Mouse (Mus musculus) embryonic facial prominence, embryonic 11.5 days (tissue): ENCODE data around the gene Timm44. TPM values are rescaled to one million over a fixed set of nuclear protein-coding genes. Genes with fewer than 3 reads are reported as not detected.

Experiments used
- ATAC-seq: fragments of 200-750 bp; cut with Nextera tagmentation; replicated peaks from 2 replicates; pipeline ENCODE4 v1.8.0; 2017; ENCODE audit warnings: low read depth; ENCODE audit not compliant: insufficient number of reproducible peaks, low FRiP score, low TSS enrichment
- DNase-seq: peaks from one replicate; pipeline ENCODE4 v3.0.0-alpha.2; 2015; ENCODE audit warnings: low spot score
- H3K27ac ChIP-seq: fragments of 300-500 bp; sonication (generic); replicated peaks from 2 replicates; pipeline ENCODE4 v1.5.1; 2014; ENCODE audit warnings: mild to moderate bottlenecking, low read depth, low read length, control low read depth
- H3K27me3 ChIP-seq: fragments of 300-500 bp; sonication (generic); 2 replicates; pipeline ENCODE4 v1.6.1; 2014; ENCODE audit warnings: mild to moderate bottlenecking, low read length, moderate library complexity, mixed read lengths; ENCODE audit not compliant: control insufficient read depth, insufficient read depth
- H3K36me3 ChIP-seq: fragments of 300-500 bp; sonication (generic); replicated peaks from 2 replicates; pipeline ENCODE4 v1.6.1; 2014; ENCODE audit warnings: low read depth, mild to moderate bottlenecking, low read length, moderate library complexity, mixed read lengths; ENCODE audit not compliant: control insufficient read depth, insufficient read depth
- H3K4me1 ChIP-seq: fragments of 300-500 bp; sonication (generic); 2 replicates; pipeline ENCODE4 v1.6.1; 2014; ENCODE audit warnings: low read length, mixed read lengths; ENCODE audit not compliant: control insufficient read depth, insufficient read depth
- H3K4me2 ChIP-seq: fragments of 300-500 bp; sonication (generic); 2 replicates; pipeline ENCODE4 v1.6.1; 2014; ENCODE audit warnings: low read depth, mild to moderate bottlenecking, control low read depth, low read length, moderate library complexity
- H3K4me3 ChIP-seq: fragments of 300-500 bp; sonication (generic); 2 replicates; pipeline ENCODE4 v1.5.1; 2014; ENCODE audit warnings: low read depth, low read length, control low read depth
- H3K9ac ChIP-seq: fragments of 300-500 bp; sonication (generic); replicated peaks from 2 replicates; pipeline ENCODE4 v1.6.1; 2014; ENCODE audit warnings: mild to moderate bottlenecking, control low read depth, low read length
- H3K9me3 ChIP-seq: fragments of 300-500 bp; sonication (generic); replicated peaks from 2 replicates; pipeline ENCODE4 v1.6.1; 2016; ENCODE audit warnings: mild to moderate bottlenecking, low read length, inconsistent platforms, mixed read lengths; ENCODE audit not compliant: control insufficient read depth
- WGBS: fragments of 180-500 bp; shearing (Covaris S2); extraction: QIAGEN DNeasy Blood & Tissue Kit; methylation state at CpG from one replicate; pipeline ENCODE4 v1.1.7; 2014; 5-methylcytosine and 5-hydroxymethylcytosine counted together
- polyA plus RNA-seq: library from polyadenylated mRNA; unstranded; fragments of >200 nt; fragmentation: Nextera tagmentation; extraction: Ambion mirVana; gene quantifications from 2 replicates; pipeline ENCODE4 v1.2.1, GENCODE M21; 2014

The Timm44 gene
- 70.2 and 74.3 TPM in 2 replicates for polyA plus RNA-seq

DNA sequence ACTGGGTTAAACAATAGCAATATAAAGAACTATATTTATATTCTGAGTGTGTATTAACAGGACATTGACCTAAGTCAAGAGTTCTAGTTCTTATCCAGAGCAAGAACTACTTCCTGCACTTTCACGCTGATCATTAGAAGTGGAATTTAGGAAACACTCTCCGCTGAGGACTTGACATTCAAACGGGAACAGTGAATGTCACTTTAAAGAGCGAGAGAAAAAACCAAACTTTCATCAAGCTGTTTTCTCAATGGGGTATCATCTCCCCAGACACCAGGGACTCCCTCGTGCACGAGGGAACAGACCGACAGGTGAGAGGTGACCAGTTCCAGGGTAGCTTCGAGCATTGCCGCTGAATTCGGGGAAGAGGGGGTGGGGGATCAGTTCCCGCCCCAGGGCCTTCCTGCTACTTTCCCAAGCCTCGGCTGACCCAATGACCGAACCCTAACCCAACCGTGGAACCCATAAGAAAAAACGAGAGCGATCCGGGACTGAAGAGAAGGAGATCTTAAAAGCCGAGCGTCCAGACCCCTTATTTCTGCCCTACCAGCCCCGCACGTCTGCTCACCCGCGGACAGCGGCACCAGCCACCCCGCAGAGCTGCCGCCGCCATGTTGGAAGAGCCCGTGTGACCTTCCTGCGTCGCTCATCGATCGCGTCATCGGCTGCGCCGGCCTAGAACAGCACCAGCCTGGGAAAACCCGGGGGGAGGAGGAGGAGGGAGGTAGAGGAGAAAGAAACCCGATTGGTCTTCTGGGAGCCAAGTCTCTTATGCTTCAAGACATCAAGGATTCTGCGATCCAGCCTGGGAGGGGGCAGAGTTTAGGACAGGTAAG, at the start of gene Timm44:
Gene Timm44, minus strand, starts transcription at position 639 of the 836 bp plus-strand sequence.
- Histone ChIP-seq H3K27me3 (no peaks in the 10 kb centered on the region), H3K27ac (no peak within 1 kb of the TSS), H3K4me2 (peak within 1 kb of the TSS; percentile 56), H3K9me3 (no peaks in the 10 kb centered on the region), H3K36me3 (no peaks in the 10 kb centered on the region), H3K4me3 (peak within 1 kb of the TSS; percentile 60), H3K9ac (peak within 1 kb of the TSS; percentile 75), H3K4me1 (no peaks in the 10 kb centered on the region)
- ATAC-seq (peak; percentile 92), DNase-seq (peak; percentile 98)
- under 1% methylated on average over 39 of the region's 39 CpGs for WGBS

GRCm38 (mm10) chr8:4324983-4325750, 49.5 kb upstream of the Timm44 start, which contains the start of the genes Ccl25 and Elavl1:
Gene Ccl25, plus strand, starts transcription at chr8:4325210.
Gene Elavl1, minus strand, starts transcription at chr8:4325413.
- under 1% methylated on average over 75 of the region's 78 CpGs for WGBS
- Histone ChIP-seq H3K4me1 (no peaks in the 10 kb centered on the region), H3K9me3 (no peaks in the 10 kb centered on the region), H3K27ac (peak within 1 kb of the TSS; percentile 77), H3K36me3 (peaks cover 2% of the 10 kb centered on the region; the same call in 1 of the 2 replicates), H3K9ac (peak within 1 kb of the TSS; percentile 95), H3K4me2 (peak within 1 kb of the TSS; percentile 52), H3K27me3 (no peaks in the 10 kb centered on the region), H3K4me3 (peak within 1 kb of the TSS; percentile 94)
- peak; percentile 96 for ATAC-seq
- peak; percentile 96 for DNase-seq

GRCm38 (mm10) chr8:4324525-4324924, 48.8 kb upstream of the Timm44 start:
- H3K9me3 ChIP-seq = no peaks in the 10 kb centered on the region
- H3K4me1 ChIP-seq = no peaks in the 10 kb centered on the region
- peak overlapping the region; percentile 77 for H3K27ac ChIP-seq
- peak overlapping the region; percentile 46 for H3K4me2 ChIP-seq
- no peaks in the 10 kb centered on the region for H3K27me3 ChIP-seq
- peaks cover 2% of the 10 kb centered on the region; the same call in 1 of the 2 replicates for H3K36me3 ChIP-seq
- DNase-seq = no peak
- ATAC-seq = peak; percentile 70
- WGBS = under 1% methylated on average over 38 of the region's 42 CpGs
- peak overlapping the region; percentile 94 for H3K4me3 ChIP-seq
- H3K9ac ChIP-seq = peak overlapping the region; percentile 95

- WGBS = 7% methylated on average over 6 of the region's 6 CpGs
- Histone ChIP-seq H3K27me3 (no peaks in the 10 kb centered on the region), H3K9ac (peak overlapping the region; percentile 95), H3K4me2 (peak overlapping the region; percentile 46), H3K36me3 (peaks cover 2% of the 10 kb centered on the region), H3K9me3 (no peaks in the 10 kb centered on the region), H3K27ac (no peak overlapping the region), H3K4me1 (no peaks in the 10 kb centered on the region), H3K4me3 (peak overlapping the region; percentile 94)
- ATAC-seq (no peak), DNase-seq (no peak)
These were observed 48.2 kb upstream of the Timm44 start for GRCm38 (mm10) chr8:4323917-4324316.

- Histone ChIP-seq H3K27me3 (no peaks in the 10 kb centered on the region), H3K9me3 (no peaks in the 10 kb centered on the region), H3K4me3 (no peak overlapping the region), H3K36me3 (no peaks in the 10 kb centered on the region; the same call in 1 of the 2 replicates), H3K9ac (no peak overlapping the region), H3K4me2 (no peak overlapping the region), H3K4me1 (no peaks in the 10 kb centered on the region), H3K27ac (no peak overlapping the region)
- DNase-seq (peak; percentile 91), ATAC-seq (no peak)
- 33% methylated on average over 2 of the region's 2 CpGs for WGBS
These were observed 46.8 kb upstream of the Timm44 start for GRCm38 (mm10) chr8:4322470-4322869.

- Histone ChIP-seq H3K27me3 (no peaks in the 10 kb centered on the region), H3K27ac (no peak overlapping the region), H3K9ac (no peak overlapping the region), H3K4me3 (no peak overlapping the region), H3K9me3 (no peaks in the 10 kb centered on the region), H3K4me2 (no peak overlapping the region), H3K4me1 (no peaks in the 10 kb centered on the region), H3K36me3 (no peaks in the 10 kb centered on the region; the same call in 1 of the 2 replicates)
- ATAC-seq (no peak), DNase-seq (no peak)
- WGBS = 83% methylated on average over 2 of the region's 2 CpGs
These were observed 45.3 kb upstream of the Timm44 start for GRCm38 (mm10) chr8:4321031-4321430.

DNA sequence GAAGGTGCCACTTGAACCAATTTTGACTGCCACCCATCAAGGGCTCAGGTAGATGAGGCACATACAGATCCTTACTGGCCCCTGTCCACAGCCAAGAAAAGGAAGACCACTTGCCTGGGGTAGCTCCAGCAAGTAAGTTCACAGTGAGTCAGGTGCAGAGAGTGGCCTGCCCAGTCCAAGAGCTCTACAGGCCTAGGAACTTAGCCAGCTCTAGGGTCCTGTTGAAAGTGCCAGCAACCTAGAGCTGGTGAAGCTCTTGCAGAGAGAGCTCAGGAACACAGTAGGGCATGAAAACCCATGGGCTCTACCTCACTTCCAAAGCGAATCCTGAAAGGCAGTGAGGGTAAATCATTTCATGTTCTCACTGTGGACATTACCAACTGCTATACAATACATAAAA, 44.7 kb upstream of the Timm44 start:
- Histone ChIP-seq H3K4me2 (no peak overlapping the region), H3K4me3 (no peak overlapping the region), H3K36me3 (no peaks in the 10 kb centered on the region; the same call in 1 of the 2 replicates), H3K9ac (no peak overlapping the region), H3K9me3 (no peaks in the 10 kb centered on the region), H3K27ac (no peak overlapping the region), H3K4me1 (no peaks in the 10 kb centered on the region), H3K27me3 (no peaks in the 10 kb centered on the region)
- 100% methylated on average over 1 of the region's 1 CpGs for WGBS
- no peak for ATAC-seq
- DNase-seq = no peak
